Mouse (Mus musculus): ENCODE measurements around the gene Gm42372. TPM values are rescaled to one million over a fixed set of nuclear protein-coding genes. Genes with fewer than 3 reads are reported as not detected.

Gm42372 gene
- total RNA-seq, 2 experiments from 2014 or later, result 0.53 TPM; not detected in 1

DNA sequence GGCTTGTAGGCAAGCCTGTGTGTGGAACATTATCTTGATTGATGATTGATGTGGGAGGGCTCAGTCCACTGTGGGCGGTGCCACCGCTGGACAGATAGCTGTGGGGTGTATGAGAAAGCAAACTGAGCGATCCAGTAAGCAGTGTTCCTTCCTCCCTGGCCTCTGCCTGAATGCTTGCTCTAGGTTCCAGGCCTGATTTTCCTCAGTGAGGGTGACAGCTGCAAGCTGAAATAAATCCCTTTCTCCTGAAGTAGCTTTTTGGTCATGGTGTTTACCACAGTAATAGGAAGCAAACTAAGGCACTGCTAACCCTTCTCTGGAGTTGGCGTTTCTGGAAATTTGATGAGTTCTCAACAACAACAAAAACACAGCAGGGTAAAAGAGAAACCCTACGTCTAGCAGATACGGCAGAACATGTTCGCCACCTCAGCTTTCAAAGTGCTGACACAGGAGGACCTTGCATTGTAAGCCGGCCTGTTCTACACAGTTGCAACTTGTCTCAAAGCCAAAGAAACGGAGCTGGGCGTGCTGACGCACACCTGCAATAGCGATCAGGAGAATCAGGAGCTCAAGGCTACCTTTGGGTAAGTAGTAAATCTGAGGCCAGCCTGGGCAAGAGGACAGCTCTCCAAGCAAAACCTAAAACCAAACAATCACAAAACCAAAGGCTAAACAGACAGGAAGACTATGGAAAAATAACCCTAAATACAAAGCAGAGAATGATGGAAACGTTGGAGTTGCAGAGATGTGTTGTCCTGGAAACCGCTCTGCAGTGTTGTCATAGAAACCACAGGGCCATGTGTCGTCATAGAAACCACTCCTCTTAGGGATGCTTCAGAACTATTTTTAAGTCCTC lies 26.2 kb upstream of the Gm42372 start:
- ATAC-seq (replicated peaks; ENCODE audit: low FRiP score, poor library complexity, severe bottlenecking), result no peak

DNA sequence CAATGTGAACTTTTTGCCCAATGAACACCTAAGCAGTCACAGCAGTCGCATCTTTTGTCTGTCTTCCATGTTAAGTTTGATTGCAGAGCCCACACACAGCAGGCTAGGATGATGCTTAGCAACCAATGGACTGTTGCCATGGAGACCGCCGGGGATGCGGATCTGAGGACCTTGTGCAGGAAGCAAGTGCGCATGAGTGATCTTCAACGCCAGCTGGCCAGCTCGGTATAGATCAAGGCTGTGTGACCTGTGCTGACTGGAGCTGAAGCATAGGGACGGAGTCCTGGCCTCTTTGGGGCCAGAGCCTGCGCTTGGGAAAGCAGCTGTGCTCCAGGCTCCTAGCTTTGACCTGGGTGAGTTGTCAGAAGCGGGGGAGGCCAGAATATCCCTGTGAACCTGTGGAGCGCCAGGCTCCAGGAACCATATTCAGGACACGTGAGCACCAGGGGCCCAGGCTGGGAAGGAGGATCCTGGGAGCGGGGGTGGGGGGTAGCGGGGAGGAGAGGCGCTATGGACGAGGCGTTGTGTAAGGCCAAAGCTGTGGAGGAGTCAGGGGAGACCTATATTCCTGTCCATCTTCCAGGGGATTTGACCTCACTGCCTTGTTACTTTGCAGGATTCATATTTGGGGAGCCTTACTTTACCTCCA lies 23.2 kb upstream of the Gm42372 start, which contains the start of gene Pnmal1:
TSS of gene Pnmal1 (plus strand) at position 141 of the 649 bp plus-strand sequence.
- no peak for ATAC-seq (replicated peaks; ENCODE audit: low FRiP score, poor library complexity, severe bottlenecking)

DNA sequence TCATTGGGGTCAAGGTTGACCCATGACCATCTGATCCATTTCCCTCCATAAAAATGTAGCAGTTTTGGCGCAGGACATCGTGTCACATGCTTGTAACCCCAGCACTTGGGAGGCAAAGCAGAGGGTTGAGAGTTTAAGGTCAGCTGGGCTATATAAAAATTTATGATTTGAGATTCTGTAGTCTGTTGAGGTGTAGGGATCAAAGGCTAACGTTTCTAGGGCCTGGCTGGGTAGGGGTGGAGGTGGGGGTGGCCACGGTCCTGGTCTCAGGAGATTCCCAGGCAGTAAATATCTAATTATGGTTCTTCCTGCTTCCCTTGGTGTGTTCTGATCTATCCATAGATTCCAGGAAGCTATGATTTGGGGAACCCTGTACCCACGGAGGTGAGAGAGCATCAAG lies 21.2 kb upstream of the Gm42372 start:
- no peak for ATAC-seq (replicated peaks; ENCODE audit: low FRiP score, poor library complexity, severe bottlenecking)

DNA sequence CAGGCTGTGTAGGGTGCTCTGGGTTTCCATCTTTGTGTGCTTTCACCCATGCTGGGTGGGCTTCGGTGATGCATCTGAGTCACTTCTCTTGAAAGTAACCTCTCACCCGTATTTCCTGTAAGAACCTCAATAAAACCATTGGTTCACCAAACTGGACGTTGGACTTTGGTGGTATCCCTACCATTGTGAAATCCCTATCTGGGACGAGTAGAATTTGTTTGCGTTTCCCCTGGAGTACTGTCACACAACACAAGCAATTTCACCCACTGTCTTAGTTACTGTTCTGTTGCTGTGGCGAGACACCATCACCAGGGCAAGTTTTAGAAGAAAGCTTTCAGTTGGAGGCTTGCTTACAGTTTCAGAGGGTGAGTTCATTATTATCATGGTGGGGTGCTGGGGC lies 14.5 kb upstream of the Gm42372 start:
- no peak for ATAC-seq (replicated peaks; ENCODE audit: low FRiP score, poor library complexity, severe bottlenecking)

DNA sequence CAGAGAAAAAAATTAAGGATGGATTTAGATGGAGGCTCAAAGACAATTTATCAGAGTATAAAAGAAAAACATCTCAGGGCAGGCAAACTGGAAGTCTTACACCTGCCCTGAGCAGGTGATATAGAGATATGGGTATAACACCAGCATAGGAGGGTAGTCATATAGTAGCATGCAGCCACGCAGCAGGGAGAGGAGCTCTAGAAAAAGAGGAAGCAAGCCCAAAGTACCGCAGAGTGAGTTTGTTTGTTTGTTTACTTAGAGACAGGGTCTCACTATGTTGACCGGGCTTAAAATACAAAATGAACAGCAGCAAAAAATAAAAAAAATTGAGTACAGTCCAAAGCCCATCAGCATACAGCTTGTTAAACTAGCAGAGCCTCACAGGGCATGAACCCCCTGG lies 11.7 kb upstream of the Gm42372 start:
- no peak for ATAC-seq (replicated peaks; ENCODE audit: low FRiP score, poor library complexity, severe bottlenecking)

DNA sequence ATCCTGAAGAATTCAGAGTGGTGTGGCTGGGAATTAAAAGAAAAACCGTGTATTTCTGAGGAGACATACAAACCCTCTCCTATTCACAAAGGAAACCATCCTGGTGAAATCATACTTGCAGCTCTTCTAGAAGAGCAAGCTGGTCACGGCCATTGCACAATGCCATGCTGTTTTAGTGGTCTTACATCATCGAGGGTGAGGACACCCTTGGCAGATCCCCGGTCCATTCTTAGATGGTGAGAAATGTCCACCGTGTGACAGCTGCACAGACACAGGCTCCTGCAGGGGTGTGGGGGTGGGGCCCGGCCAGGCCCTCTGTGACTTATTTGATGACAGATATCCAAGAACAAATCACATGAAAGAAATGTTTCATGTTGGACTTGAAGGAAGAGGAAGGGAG lies 8.9 kb upstream of the Gm42372 start:
- no peak for ATAC-seq (replicated peaks; ENCODE audit: low FRiP score, poor library complexity, severe bottlenecking)

DNA sequence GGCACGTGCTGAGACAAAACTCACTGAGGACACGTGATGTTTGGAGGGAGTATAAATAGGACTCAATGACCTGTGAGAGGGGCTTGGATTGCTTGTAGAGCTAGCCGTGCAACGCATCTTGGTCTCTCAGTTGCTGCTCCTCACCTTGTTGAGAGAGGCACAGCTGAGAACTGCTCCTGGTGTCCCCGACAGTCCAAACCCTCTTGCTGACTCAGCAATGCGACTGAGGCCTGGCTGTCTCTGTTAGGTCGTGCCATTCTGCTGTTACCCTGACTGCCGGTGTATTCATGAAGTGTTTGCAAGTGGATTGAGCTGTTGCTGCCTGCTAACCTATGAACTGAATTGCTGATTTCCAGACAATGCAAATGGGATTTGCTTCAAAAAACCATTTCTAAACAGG lies 6.6 kb upstream of the Gm42372 start:
- ATAC-seq (replicated peaks; ENCODE audit: low FRiP score, poor library complexity, severe bottlenecking), result no peak

DNA sequence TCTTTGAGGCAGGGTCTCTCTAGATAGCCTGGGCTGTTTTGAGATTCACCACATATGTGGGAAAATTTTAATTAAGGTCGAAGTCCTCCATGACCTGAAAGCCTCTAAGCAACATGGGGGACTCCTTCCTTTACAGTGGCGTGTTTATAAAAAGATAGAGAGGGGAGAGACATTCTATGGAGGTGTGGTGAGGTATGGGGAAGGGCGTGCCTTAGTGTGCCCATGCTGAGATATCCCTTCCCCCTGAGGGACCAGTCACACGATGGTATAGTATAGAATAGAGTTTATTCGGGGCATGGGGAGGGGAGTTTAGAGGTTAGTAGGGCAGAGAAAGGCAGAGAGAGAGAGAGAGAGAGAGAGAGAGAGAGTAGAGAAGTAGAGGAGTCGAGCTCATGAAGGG lies 4.7 kb upstream of the Gm42372 start:
- no peak for ATAC-seq (replicated peaks; ENCODE audit: low FRiP score, poor library complexity, severe bottlenecking)

DNA sequence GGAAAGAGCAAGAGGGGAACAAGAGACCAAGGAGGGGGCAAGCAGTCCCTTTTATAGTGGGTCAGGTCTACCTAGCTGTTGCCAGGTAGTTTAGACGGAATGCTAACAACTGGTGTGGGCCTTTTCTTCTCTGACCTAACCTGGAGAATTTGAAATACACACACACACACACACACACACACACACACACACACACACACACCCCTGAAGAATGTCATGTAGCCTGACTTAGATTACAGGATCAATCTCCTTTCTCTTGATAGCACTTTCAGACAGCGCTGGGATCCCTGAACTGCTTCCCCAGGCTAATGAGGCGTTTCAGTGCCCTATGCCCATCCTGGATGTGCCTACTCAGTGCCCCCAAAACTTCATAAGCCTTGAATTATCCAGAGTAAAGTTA lies 4.3 kb upstream of the Gm42372 start:
- no peak for ATAC-seq (replicated peaks; ENCODE audit: low FRiP score, poor library complexity, severe bottlenecking)

DNA sequence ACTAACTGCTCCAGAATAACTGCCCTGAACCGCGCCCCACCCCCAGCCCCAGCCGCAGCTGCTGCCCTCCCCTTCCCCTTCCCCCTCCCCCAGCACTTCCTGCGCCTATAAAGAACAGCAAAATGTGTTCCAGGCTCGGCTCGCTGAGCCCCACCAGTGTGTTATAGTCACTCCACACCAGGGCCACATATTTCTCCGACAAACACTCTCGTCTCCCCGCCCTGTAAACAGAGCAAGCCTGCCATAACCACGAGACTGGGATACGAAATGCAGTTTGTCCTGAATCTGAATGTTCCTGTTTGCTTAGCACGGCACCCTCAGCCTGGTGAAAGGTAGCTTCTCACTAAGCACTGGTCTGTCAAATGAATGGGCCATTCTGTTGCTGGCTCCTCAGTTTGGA lies 2.5 kb upstream of the Gm42372 start:
- no peak for ATAC-seq (replicated peaks; ENCODE audit: low FRiP score, poor library complexity, severe bottlenecking)

DNA sequence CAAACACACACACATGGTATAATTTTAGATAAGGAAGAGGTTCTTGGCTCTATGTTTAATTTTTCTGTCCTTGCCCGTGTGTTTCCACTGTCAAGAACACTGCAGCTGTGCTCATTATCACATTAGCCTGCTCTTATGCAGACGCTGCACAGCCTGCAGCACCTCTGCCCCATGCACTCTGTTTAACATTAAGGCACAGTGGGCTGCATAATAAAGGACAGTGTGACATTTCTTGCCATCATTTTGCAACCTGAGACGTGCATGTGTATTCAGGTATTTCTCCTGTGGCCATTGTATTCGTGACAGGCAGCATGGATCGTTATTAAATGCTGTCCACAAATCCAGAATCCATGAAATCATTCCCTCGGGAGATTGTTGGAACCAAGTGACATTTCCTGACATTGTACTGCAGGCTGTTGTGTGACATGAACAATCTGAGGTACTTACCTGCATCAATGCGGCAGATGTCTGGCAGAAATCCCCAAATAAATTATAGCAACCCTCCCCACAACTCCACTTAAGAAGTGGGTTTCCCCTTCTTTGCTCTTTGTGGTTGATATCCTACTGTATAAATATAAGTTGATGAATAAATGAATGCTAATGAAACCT lies 4.8 kb downstream of the Gm42372 start:
- ATAC-seq (replicated peaks; ENCODE audit: low FRiP score, poor library complexity, severe bottlenecking), result no peak

DNA sequence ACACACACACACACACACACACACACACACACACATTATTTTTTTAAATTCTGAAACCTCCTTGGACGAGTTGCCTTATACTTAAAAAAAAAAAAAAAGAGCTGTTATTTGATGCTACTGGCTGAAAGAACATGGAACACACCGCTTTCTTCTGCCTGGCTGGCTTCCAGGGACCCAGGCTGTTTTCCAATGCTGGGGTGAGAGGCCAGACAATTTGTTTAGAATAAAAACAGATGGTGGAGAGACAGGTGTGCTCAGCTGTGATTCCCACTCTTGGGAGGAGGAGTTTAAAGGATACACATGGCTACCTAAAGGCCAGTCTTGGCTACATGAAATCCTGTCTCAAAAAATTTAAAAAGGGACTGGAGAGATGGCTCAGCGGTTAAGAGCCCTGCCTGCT lies 5.5 kb downstream of the Gm42372 start:
- ATAC-seq (replicated peaks; ENCODE audit: low FRiP score, poor library complexity, severe bottlenecking), result no peak

DNA sequence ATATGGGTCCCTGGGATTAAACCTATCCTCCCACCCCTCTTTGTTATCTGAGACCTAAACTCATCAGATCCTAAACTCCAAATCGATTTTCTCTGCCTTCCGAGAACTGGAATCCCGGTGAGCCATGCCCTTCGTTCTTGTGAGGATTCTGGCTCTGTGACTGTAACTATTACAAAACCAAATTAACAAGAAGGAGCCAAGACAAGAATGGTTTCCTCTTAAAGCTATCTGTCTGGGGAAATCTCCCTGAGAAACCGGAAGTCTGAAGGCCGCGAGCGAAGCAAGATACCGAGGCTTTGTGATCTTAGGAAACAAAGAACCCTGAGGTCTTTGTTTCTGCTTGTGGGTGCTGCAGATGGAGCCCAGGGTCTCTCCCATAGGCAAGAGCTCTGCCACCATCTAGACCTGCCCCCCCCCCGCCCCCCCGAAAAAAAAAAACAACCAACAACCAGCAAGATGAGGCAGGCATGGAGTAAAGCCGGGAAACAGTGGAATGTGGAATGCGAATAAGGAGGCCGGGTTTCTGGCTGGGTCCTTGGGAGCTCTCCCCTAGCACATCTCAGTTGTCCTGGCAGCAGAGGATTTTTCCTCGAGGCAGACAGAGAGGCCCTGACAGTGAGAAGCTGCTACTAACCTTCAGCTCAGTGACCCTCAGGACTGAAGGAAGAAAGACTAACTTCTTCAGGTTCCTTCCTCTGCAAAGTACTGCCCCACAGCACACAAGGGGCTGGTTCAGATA lies 7.3 kb downstream of the Gm42372 start:
- ATAC-seq (replicated peaks; ENCODE audit: low FRiP score, poor library complexity, severe bottlenecking), result no peak

DNA sequence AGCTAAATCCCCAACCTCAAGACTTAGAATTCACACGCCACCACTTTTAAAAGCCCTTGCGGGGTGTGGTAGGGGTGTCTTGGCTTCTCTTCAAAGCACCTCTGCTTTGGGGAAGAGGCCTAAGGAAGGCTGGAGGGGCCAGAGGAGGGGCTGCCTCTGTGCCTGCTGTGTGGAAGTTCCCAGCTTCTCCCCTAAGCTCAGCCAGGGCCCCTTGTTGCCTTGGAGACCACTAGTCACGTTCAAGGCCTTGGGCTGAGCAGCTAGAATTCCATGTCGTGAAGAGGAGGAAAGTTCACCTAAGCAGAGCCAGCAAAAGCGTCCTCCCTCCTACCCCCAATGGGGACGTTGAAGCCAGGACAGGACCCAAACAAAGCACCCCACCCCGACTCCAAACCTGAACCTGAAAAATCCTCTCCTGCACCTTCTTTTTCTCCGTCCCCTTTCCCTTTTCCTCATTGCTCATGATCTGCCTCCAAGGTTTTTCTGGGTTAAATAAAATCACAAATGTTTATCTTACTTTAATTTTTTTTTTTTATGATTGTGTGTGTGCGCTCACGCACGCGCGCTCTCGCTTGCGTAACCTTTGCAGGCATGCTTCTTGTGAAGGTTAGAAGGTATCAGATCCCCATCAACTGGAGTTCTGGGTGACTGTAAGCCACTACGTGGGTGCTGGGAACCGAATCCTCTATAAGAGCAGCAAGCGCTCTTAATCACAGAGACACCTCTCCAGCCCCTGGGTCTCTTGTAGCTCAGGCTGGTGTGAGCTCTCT lies 9.0 kb downstream of the Gm42372 start:
- no peak for ATAC-seq (replicated peaks; ENCODE audit: low FRiP score, poor library complexity, severe bottlenecking)

DNA sequence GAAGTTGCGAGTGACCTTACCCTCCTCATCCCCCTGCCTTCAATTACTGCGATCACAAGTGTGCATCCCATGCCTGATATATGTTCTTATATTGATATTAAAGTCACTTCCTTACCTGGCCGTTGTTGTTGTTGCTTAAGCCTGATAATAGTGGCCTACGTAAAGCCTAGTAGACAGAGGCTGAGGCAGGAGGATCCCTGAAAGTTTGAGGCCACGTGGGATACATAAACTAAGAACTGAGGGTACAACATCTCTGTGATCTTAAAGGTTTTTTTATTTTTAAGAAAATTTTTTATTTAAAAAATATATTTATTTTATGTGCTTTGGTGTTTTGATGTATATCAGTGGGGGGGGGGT lies 9.5 kb downstream of the Gm42372 start, which contains the start of gene Ccdc8:
TSS of gene Ccdc8 (plus strand) at position 258 of the 357 bp plus-strand sequence.
- ATAC-seq (replicated peaks; ENCODE audit: low FRiP score, poor library complexity, severe bottlenecking), result no peak

DNA sequence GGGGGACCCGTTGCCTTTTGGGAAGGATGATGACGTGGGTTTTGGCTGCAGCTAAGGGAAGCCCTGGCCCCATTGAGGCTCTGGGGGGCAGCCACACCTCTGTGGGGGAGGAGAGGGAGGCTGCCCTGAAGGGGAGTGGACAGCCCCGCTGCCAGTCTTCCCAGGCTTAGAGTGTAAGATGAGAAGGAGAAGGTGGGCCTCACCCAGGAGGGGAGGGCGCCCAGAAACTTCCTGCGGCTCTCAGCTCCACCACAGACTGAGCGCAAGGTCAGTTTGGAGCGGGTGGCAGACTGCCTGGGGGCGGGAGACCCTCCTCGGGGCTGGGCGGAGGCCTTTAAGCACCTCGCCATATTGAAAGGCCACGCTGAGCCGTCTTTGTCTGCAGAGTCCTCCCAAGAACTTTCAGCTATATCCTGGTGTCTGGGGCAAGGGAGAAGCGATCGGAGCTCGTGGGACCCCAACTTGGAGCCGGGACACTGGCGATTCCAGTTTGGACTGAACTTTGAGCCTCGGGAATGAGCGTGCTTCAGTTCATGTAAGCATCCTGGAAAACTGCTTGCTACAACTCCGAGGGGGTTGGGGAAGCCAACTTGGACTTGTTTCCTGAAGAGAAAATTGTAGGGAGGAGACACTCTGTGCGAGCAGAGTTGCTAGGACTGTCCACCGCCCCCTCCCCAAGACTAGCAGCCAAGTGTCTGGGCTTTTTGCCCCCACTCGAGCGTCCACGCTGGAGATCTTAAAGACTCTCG lies 10.9 kb downstream of the Gm42372 start:
- no peak for ATAC-seq (replicated peaks; ENCODE audit: low FRiP score, poor library complexity, severe bottlenecking)

DNA sequence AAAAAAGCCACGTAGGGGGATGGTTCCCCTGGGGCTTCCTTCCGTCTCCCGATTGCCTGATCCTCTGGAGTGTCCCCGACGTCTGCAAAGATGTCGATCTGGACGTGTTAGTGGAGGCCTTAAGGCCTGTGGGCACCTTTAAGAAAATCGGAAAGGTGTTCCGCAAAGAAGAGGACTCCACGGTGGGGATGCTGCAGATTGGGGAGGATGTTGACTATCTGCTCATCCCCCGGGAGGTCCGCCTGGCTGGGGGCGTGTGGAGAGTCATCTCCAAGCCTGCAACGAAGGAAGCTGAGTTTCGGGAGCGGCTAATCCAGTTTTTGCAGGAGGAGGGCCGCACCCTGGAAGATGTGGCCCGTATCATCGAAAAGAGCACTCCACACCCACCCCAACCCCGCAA lies 11.5 kb downstream of the Gm42372 start:
- ATAC-seq (replicated peaks; ENCODE audit: low FRiP score, poor library complexity, severe bottlenecking), result no peak

DNA sequence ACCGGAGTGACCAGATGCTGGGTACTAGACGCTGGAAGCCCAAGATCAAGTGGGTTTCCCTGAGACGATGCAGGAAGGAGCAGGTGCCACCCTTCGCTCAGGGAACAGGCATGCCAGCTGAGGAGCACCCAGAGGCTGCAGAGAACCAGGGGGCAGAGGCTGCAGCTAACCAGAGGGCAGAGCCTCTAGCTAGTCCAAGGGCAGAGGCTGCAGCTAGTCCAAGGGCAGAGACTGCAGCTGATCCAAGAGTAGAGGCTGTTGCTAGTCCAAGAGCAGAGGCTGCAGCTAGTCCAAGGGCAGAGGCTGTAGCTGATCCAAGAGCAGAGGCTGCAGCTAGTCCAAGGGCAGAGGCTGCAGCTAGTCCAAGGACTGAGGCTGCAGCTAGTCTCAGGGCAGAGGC lies 12.5 kb downstream of the Gm42372 start:
- no peak for ATAC-seq (replicated peaks; ENCODE audit: low FRiP score, poor library complexity, severe bottlenecking)

DNA sequence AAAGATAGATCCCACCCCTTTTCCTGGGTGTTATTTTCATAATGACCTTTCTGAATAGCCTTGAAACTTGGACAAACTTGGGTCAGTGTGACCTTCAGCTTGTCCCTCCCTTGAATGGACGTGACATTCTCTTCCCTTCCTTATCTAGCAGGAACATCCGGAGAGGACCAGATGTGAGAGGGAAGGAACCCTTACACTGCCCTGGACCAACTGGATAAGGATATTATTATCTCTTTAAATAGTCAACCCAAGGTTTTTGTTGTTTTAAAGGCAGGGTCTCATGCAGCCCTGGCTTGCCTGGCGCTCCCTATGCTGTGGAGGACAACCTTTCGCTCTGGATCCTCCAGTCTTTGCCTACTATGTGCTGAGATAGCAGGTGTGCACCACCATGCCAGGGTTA lies 16.3 kb downstream of the Gm42372 start:
- peak; percentile 35; the same call in 1 of the 2 replicates for ATAC-seq (replicated peaks; ENCODE audit: low FRiP score, poor library complexity, severe bottlenecking)

Measured in erythroid progenitor cell, adult 5-6 weeks (primary cell).